Mouse (Mus musculus): ENCODE measurements around the gene Gan. TPM values are rescaled to one million over a fixed set of nuclear protein-coding genes. Genes with fewer than 3 reads are reported as not detected.

Gene Gan
- total and polyA plus RNA-seq, 3 experiments = 1.8 to 11.7 (median 5.0) TPM

DNA sequence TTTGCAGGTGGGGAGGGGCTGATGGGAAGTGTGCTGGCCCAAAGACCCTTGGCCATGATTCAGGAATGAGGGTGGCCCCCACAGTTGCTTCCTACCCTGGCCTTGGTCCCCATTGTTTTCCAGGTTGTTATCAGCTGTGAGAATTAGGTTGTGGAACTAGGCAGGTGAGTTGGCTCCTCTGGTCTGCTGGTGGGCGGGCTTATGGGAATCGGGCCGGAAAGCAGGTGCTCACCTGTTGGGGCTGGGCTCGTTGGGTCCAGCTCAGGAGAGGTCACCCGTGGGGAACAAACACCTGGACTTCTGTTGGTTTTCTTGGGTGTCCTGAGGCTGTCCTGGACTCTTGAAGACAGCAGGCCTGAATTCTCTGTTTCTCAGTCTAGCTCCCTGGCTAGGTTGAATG is 107.1 kb downstream of the Gan start:
- Histone ChIP-seq H3K27me3 (ENCODE audit: insufficient read depth, low read length) (no peaks in the 10 kb centered on the region), H3K4me1 (ENCODE audit: insufficient read depth, low read depth, low read length) (peaks cover 57% of the 10 kb centered on the region), H3K4me3 (ENCODE audit: low read depth, low read length) (no peak overlapping the region), H3K36me3 (replicated peaks) (peaks cover 67% of the 10 kb centered on the region), H3K9me3 (replicated peaks) (no peaks in the 10 kb centered on the region)
- ATAC-seq (ENCODE audit: extremely low read depth, insufficient number of reproducible peaks, low FRiP score, poor library complexity, severe bottlenecking) = no peak
- TF ChIP-seq TAL1 (conservative IDR thresholded peaks at IDR 0.05; ENCODE audit: low read depth, low read length) = no peak
- TF ChIP-seq GATA1 (IDR thresholded peaks at IDR 0.05; ENCODE audit: borderline replicate concordance, low read length) = no peak
- TF ChIP-seq GATA2 (IDR thresholded peaks at IDR 0.05; ENCODE audit: borderline replicate concordance, low read depth, low read length) = no peak
- TF ChIP-seq POLR2AphosphoS5 (IDR thresholded peaks at IDR 0.05; ENCODE audit: insufficient replicate concordance, low read depth, low read length) = no peak
- TF ChIP-seq CTCF (IDR thresholded peaks at IDR 0.05; ENCODE audit: low read depth, low read length) = no peak
- DNase-seq (ENCODE audit: low spot score) = no peak

Other genes starting within 250 kb of the Gan start
- gene Cmc2, start 236.7 kb upstream of the Gan start, total RNA-seq (2014; fragmentation: Nextera tagmentation) = 11.1 and 17.0 TPM in 2 replicates
- 81.3 and 123 TPM in 2 replicates for gene Cmc2, start 236.7 kb upstream of the Gan start, total RNA-seq (2017)
- 33.9 and 39.7 TPM in 2 replicates for gene Cmc2, start 236.7 kb upstream of the Gan start, polyA plus RNA-seq (2012)
- gene Cenpn, start 236.4 kb upstream of the Gan start, total RNA-seq (2014; fragmentation: Nextera tagmentation) = 69.8 and 89.7 TPM in 2 replicates
- gene Cenpn, start 236.4 kb upstream of the Gan start, total RNA-seq (2017) = 49.2 and 51.8 TPM in 2 replicates
- 4.9 and 11.2 TPM in 2 replicates for gene Cenpn, start 236.4 kb upstream of the Gan start, polyA plus RNA-seq (2012)
- gene Atmin, start 214.7 kb upstream of the Gan start, total RNA-seq (2014; fragmentation: Nextera tagmentation) = 39.1 and 40.2 TPM in 2 replicates
- 18.2 and 18.4 TPM in 2 replicates for gene Atmin, start 214.7 kb upstream of the Gan start, total RNA-seq (2017)
- gene Atmin, start 214.7 kb upstream of the Gan start, polyA plus RNA-seq (2012) = 9.8 and 13.7 TPM in 2 replicates
- gene 1700030J22Rik, start 179.2 kb upstream of the Gan start, total RNA-seq (2014; fragmentation: Nextera tagmentation) = 0.24 and 1.1 TPM in 2 replicates
- 0.44 and 0.52 TPM in 2 replicates for gene 1700030J22Rik, start 179.2 kb upstream of the Gan start, total RNA-seq (2017)
- gene 1700030J22Rik, start 179.2 kb upstream of the Gan start, polyA plus RNA-seq (2012) = 1.6 and 1.7 TPM in 2 replicates
- 20.2 and 24.1 TPM in 2 replicates for gene Gcsh, start 164.6 kb upstream of the Gan start, total RNA-seq (2014; fragmentation: Nextera tagmentation)
- 45.7 and 50.3 TPM in 2 replicates for gene Gcsh, start 164.6 kb upstream of the Gan start, total RNA-seq (2017)
- 9.2 and 9.3 TPM in 2 replicates for gene Gcsh, start 164.6 kb upstream of the Gan start, polyA plus RNA-seq (2012)
- 0.60 and 0.87 TPM in 2 replicates for gene Pkd1l2, start 75.7 kb upstream of the Gan start, total RNA-seq (2014; fragmentation: Nextera tagmentation)
- 0.16 and 0.52 TPM in 2 replicates for gene Pkd1l2, start 75.7 kb upstream of the Gan start, total RNA-seq (2017)
- gene Pkd1l2, start 75.7 kb upstream of the Gan start, polyA plus RNA-seq (2012) = 0.09 and 0.18 TPM in 2 replicates
- gene Bco1, start 62.3 kb upstream of the Gan start, total RNA-seq (2014; fragmentation: Nextera tagmentation) = not detected in 2 replicates
- 0.06 TPM in 1 of 2 replicates, not detected in the other for gene Bco1, start 62.3 kb upstream of the Gan start, total RNA-seq (2017)
- not detected in 2 replicates for gene Bco1, start 62.3 kb upstream of the Gan start, polyA plus RNA-seq (2012)
- gene Cmip, start 98.9 kb downstream of the Gan start, total RNA-seq (2014; fragmentation: Nextera tagmentation) = 78.4 and 88.8 TPM in 2 replicates
- gene Cmip, start 98.9 kb downstream of the Gan start, total RNA-seq (2017) = 5.7 and 5.8 TPM in 2 replicates
- 63.4 and 65.3 TPM in 2 replicates for gene Cmip, start 98.9 kb downstream of the Gan start, polyA plus RNA-seq (2012)

Data from G1E (cell line).